Mouse (Mus musculus) WW6 (cell line): ENCODE measurements around the gene Gm4969.
"Not testable (repeated sequence)": the region's sequence is repeated elsewhere in the genome, so short reads cannot be mapped to it uniquely, and the experiment has no call there.

ENCODE experiments used
- DNase-seq: peaks from one replicate; pipeline ENCODE4 v3.0.0-alpha.2; 2013; ENCODE audit warnings: low read depth, low spot score

Gene Gm4969

GRCm38 (mm10) chr7:19073504-19073903, 44.7 kb downstream of the Gm4969 start:
- DNase-seq = no peak

GRCm38 (mm10) chr7:19071024-19071423, 47.1 kb downstream of the Gm4969 start:
- DNase-seq = not testable (repeated sequence)

GRCm38 (mm10) chr7:19069500-19069899, 48.7 kb downstream of the Gm4969 start:
- DNase-seq = no peak

- no peak for DNase-seq
Measured at GRCm38 (mm10) chr7:19068707-19069106, 49.5 kb downstream of the Gm4969 start.

- no peak for DNase-seq
Measured at GRCm38 (mm10) chr7:19067935-19068334, 50.2 kb downstream of the Gm4969 start.

- no peak for DNase-seq
Measured at GRCm38 (mm10) chr7:19067063-19067462, 51.1 kb downstream of the Gm4969 start.

GRCm38 (mm10) chr7:19065896-19066295, 52.3 kb downstream of the Gm4969 start:
- no peak for DNase-seq

- no peak for DNase-seq
Measured at GRCm38 (mm10) chr7:19057405-19057804, 60.8 kb downstream of the Gm4969 start.

- DNase-seq = no peak
Measured at GRCm38 (mm10) chr7:19055108-19055507, 63.1 kb downstream of the Gm4969 start.

GRCm38 (mm10) chr7:19054777-19055076, 63.4 kb downstream of the Gm4969 start:
- no peak for DNase-seq

- DNase-seq = peak; percentile 72
Measured at GRCm38 (mm10) chr7:19054047-19054776, 64.0 kb downstream of the Gm4969 start, which contains the start of gene Rsph6a. Gene Rsph6a, plus strand, starts transcription at chr7:19054690.

GRCm38 (mm10) chr7:19053136-19053532, 65.0 kb downstream of the Gm4969 start:
- DNase-seq = no peak

GRCm38 (mm10) chr7:19052345-19053135, 65.6 kb downstream of the Gm4969 start:
- DNase-seq = no peak

- no peak for DNase-seq
Measured at GRCm38 (mm10) chr7:19051161-19051560, 67.0 kb downstream of the Gm4969 start.

- DNase-seq = no peak
Measured at GRCm38 (mm10) chr7:19050172-19050571, 68.0 kb downstream of the Gm4969 start.

- no peak for DNase-seq
Measured at GRCm38 (mm10) chr7:19049252-19049651, 68.9 kb downstream of the Gm4969 start.
